In genomic region chr19:40971273-40971914, GRCm38 (mm10) we compare ENCODE assay signal across 32 mouse cellular contexts. TPM values are rescaled to one million over a fixed set of nuclear protein-coding genes. Genes with fewer than 3 reads are reported as not detected.
DNase-seq lines count a peak whose midpoint lies in the region; ATAC-seq lines count a peak whose summit lies in the region.
"Had no signal": no experiment of that assay in that cellular context is flagged by ENCODE, and none has a peak within 500 bp of the region (broad histone marks: within the 10 kb centered on the region; RNA-seq: fewer than 3 reads in every experiment).

No protein-coding gene starts in this region.

- peak; percentile 66 for DNase-seq in heart, adult 11 months
- DNase-seq in heart, postnatal 4 days: no peak
- peak; percentile 22 for DNase-seq in c-Kit-positive CD71-positive TER-119-positive erythroid progenitor cells, embryonic 14.5 days (ENCODE audit: low spot score)
- no peak for DNase-seq in thymus, postnatal 36 days
- no peak for DNase-seq in thymus, postnatal 4 days
- DNase-seq: adrenal gland, postnatal 10 days; adrenal gland, postnatal 36 days; B cell, adult 2 months; cerebellum, adult 11 months; cerebellum, adult 2 months; cerebellum, adult 9-11 months; cerebellum, postnatal 25 days; gastrocnemius, postnatal 14 days; heart, adult 18-20 months had no signal

- no peaks in the 10 kb centered on the region for H3K36me3 ChIP-seq in liver, embryonic 12.5 days
- H3K36me3 ChIP-seq in liver, embryonic 15.5 days (replicated peaks): no peaks in the 10 kb centered on the region
- no peaks in the 10 kb centered on the region for H3K36me3 ChIP-seq in hindbrain, embryonic 13.5 days
- H3K36me3 ChIP-seq: embryonic facial prominence, embryonic 12.5 days; embryonic facial prominence, embryonic 15.5 days; forebrain, embryonic 12.5 days; forebrain, embryonic 15.5 days; G1E; heart, embryonic 13.5 days; hindbrain, embryonic 10.5 days had no signal

- H3K4me3 ChIP-seq in liver, embryonic 12.5 days: no peak overlapping the region
- no peak overlapping the region for H3K4me3 ChIP-seq in liver, embryonic 15.5 days (replicated peaks)
- no peak overlapping the region for H3K4me3 ChIP-seq in hindbrain, embryonic 13.5 days
- H3K4me3 ChIP-seq: embryonic facial prominence, embryonic 12.5 days; embryonic facial prominence, embryonic 15.5 days; forebrain, embryonic 12.5 days; forebrain, embryonic 15.5 days; heart, embryonic 13.5 days; hindbrain, embryonic 10.5 days had no signal

- H3K27ac ChIP-seq in liver, embryonic 12.5 days: no peak overlapping the region
- no peak overlapping the region for H3K27ac ChIP-seq in liver, embryonic 15.5 days (replicated peaks)
- no peak overlapping the region for H3K27ac ChIP-seq in hindbrain, embryonic 13.5 days
- H3K27ac ChIP-seq: embryonic facial prominence, embryonic 12.5 days; embryonic facial prominence, embryonic 15.5 days; forebrain, embryonic 12.5 days; forebrain, embryonic 15.5 days; heart, embryonic 13.5 days; hindbrain, embryonic 10.5 days; hindbrain, embryonic 14.5 days; hindbrain, postnatal 0 days had no signal

- H3K9me3 ChIP-seq in liver, embryonic 12.5 days (replicated peaks): no peaks in the 10 kb centered on the region
- H3K9me3 ChIP-seq in liver, embryonic 15.5 days (replicated peaks): no peaks in the 10 kb centered on the region
- no peaks in the 10 kb centered on the region for H3K9me3 ChIP-seq in hindbrain, embryonic 13.5 days
- H3K9me3 ChIP-seq: embryonic facial prominence, embryonic 12.5 days; embryonic facial prominence, embryonic 15.5 days; forebrain, embryonic 12.5 days; forebrain, embryonic 15.5 days; G1E; heart, embryonic 13.5 days; hindbrain, embryonic 10.5 days had no signal

- peak overlapping the region; percentile 26; the same call in 1 of the 2 replicates for H3K4me2 ChIP-seq in liver, embryonic 12.5 days
- peak overlapping the region; percentile 23; the same call in 1 of the 2 replicates for H3K4me2 ChIP-seq in liver, embryonic 15.5 days
- H3K4me2 ChIP-seq in hindbrain, embryonic 13.5 days: no peak overlapping the region
- H3K4me2 ChIP-seq: embryonic facial prominence, embryonic 12.5 days; embryonic facial prominence, embryonic 15.5 days; forebrain, embryonic 12.5 days; forebrain, embryonic 15.5 days; heart, embryonic 13.5 days; hindbrain, embryonic 14.5 days had no signal

- ATAC-seq in liver, embryonic 12.5 days: peak; percentile 84
- ATAC-seq in liver, embryonic 15.5 days (ENCODE audit: insufficient read depth): peak; percentile 60
- ATAC-seq in hindbrain, embryonic 13.5 days (ENCODE audit: low FRiP score): no peak
- ATAC-seq: forebrain, embryonic 15.5 days; hindbrain, postnatal 0 days; inflammation-experienced regulatory T-cells, adult 6 months; Patski had no signal

- no peak overlapping the region for H3K9ac ChIP-seq in liver, embryonic 12.5 days
- H3K9ac ChIP-seq in liver, embryonic 15.5 days: no peak overlapping the region
- no peak overlapping the region for H3K9ac ChIP-seq in hindbrain, embryonic 13.5 days
- H3K9ac ChIP-seq: embryonic facial prominence, embryonic 12.5 days; embryonic facial prominence, embryonic 15.5 days; forebrain, embryonic 12.5 days; forebrain, embryonic 15.5 days; heart, embryonic 13.5 days; hindbrain, embryonic 14.5 days had no signal

- H3K27me3 ChIP-seq in liver, embryonic 12.5 days (replicated peaks): no peaks in the 10 kb centered on the region
- H3K27me3 ChIP-seq in liver, embryonic 15.5 days: no peaks in the 10 kb centered on the region; the same call in 1 of the 2 replicates
- no peaks in the 10 kb centered on the region for H3K27me3 ChIP-seq in hindbrain, embryonic 13.5 days
- H3K27me3 ChIP-seq: CH12.LX; embryonic facial prominence, embryonic 12.5 days; embryonic facial prominence, embryonic 15.5 days; forebrain, embryonic 12.5 days; forebrain, embryonic 15.5 days; Patski had no signal

- WGBS in liver, embryonic 12.5 days (ENCODE audit: insufficient replicate concordance): 45% methylated on average over 5 of the region's 5 CpGs
- 42% methylated on average over 5 of the region's 5 CpGs for WGBS in liver, embryonic 15.5 days (ENCODE audit: insufficient replicate concordance)
- WGBS in hindbrain, embryonic 13.5 days: 93% methylated on average over 5 of the region's 5 CpGs

- H3K4me1 ChIP-seq in liver, embryonic 12.5 days: peaks cover 35% of the 10 kb centered on the region
- peaks cover 33% of the 10 kb centered on the region for H3K4me1 ChIP-seq in liver, embryonic 15.5 days (replicated peaks)
- H3K4me1 ChIP-seq in hindbrain, embryonic 13.5 days (replicated peaks): no peaks in the 10 kb centered on the region
- H3K4me1 ChIP-seq: embryonic facial prominence, embryonic 12.5 days; embryonic facial prominence, embryonic 15.5 days; forebrain, embryonic 12.5 days; forebrain, embryonic 15.5 days; heart, embryonic 13.5 days; hindbrain, embryonic 10.5 days had no signal

RNA-seq across cellular contexts. Expression of gene Blnk, which starts 22.9 kb away (rescaled TPM):
- total RNA-seq in heart, postnatal 4 days (2021): under 1 TPM; 0.27 to 0.55 TPM
- 0.37 and 0.45 TPM in 2 replicates for polyA plus RNA-seq in liver, embryonic 12.5 days (2016; fragmentation: Nextera tagmentation; extraction: Ambion mirVana)
- polyA plus RNA-seq in liver, embryonic 15.5 days (2015; fragmentation: Nextera tagmentation; extraction: Ambion mirVana): 1.2 and 1.5 TPM in 2 replicates
- polyA plus RNA-seq in hindbrain, embryonic 13.5 days (2015; fragmentation: Nextera tagmentation; extraction: Ambion mirVana): 0.65 and 0.77 TPM in 2 replicates

RNA-seq across cellular contexts. Expression of gene Dntt, which starts 57.7 kb away (rescaled TPM):
- total RNA-seq in heart, postnatal 4 days (2021): not detected
- polyA plus RNA-seq in liver, embryonic 12.5 days (2016; fragmentation: Nextera tagmentation; extraction: Ambion mirVana): 0.06 TPM in 1 of 2 replicates, not detected in the other
- 0.06 TPM in 1 of 2 replicates, not detected in the other for polyA plus RNA-seq in liver, embryonic 15.5 days (2015; fragmentation: Nextera tagmentation; extraction: Ambion mirVana)
- 0.35 TPM in 1 of 2 replicates, not detected in the other for polyA plus RNA-seq in hindbrain, embryonic 13.5 days (2015; fragmentation: Nextera tagmentation; extraction: Ambion mirVana)
- total RNA-seq: adrenal gland, adult 18-20 months; adrenal gland, postnatal 36 days; G1E; gastrocnemius, adult 18-20 months; gastrocnemius, postnatal 14 days; heart, adult 18-20 months; heart, postnatal 25 days; hindbrain, postnatal 0 days had no signal
- polyA plus RNA-seq: cerebellum, adult 2 months; embryonic facial prominence, embryonic 12.5 days; forebrain, embryonic 12.5 days; forebrain, embryonic 15.5 days; G1E; heart, embryonic 13.5 days; hindbrain, embryonic 10.5 days had no signal

Comparison
In these comparisons a context has a peak if more than half of its experiments do, and no peak if none do; other contexts are left out.
1. DNase-seq: peak in heart, adult 11 months (single experiment) and c-Kit-positive CD71-positive TER-119-positive erythroid progenitor cells, embryonic 14.5 days (single experiment); none in heart, postnatal 4 days (single experiment), thymus, postnatal 36 days (0 of 2) and thymus, postnatal 4 days (single experiment).